Mouse (Mus musculus) heart, adult 2 months (tissue): ENCODE results near the gene Pop4.

Source experiments
- CTCF ChIP-seq: fragments of 200-600 bp; IDR thresholded peaks from 2 replicates; pipeline ENCODE4 v1.8.1; 2022; ENCODE audit warnings: antibody characterized with exemption, mild to moderate bottlenecking, moderate library complexity
- EP300 ChIP-seq: fragments of 200-500 bp; IDR thresholded peaks from 2 replicates; pipeline ENCODE4 v1.6.1; 2011; ENCODE audit warnings: low read depth, low read length, control low read depth; ENCODE audit not compliant: insufficient read depth

GRCm38 (mm10) chr7:38214473-38215214 is 56.6 kb downstream of the Pop4 start:
- TF ChIP-seq CTCF (no peak), EP300 (no peak)
